Mouse (Mus musculus) ovary, adult 18-20 months (tissue): Measurements from ENCODE around the gene Fbxl17.

Experiments
- DNase-seq: peaks from one replicate; pipeline ENCODE4 v3.0.0; 2022; ENCODE audit warnings: low spot score, mixed read lengths

The Fbxl17 gene

DNA sequence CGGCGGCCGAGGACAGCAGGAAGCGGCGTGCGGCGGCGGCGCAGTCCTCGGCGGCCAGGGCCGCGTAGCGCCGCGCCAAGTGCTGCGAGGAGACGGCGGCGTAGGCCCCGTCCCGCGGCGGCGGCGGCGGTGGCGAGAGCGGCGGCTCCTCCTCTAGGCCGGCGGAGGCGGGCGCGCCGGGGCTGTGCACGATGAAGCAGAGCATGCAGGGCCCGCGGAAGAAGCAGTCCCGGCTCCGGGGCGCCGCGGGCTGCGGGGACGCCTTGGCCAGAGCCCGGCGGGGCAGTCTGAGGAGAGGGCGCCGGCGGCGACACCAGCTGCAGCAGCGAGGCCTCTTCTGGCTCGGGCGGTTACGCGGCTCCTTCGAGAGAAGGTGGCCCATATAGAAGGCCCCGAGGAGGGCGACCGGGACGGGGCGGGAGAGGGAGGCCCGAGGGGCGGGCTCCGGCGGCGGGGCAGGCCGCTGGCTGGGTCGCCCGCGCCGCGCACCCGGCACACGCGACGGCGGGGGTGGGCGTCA lies at the start of gene Fbxl17:
Gene Fbxl17 (minus strand): TSS at position 382 of the 520 bp plus-strand sequence.
- peak; percentile 34 for DNase-seq

DNA sequence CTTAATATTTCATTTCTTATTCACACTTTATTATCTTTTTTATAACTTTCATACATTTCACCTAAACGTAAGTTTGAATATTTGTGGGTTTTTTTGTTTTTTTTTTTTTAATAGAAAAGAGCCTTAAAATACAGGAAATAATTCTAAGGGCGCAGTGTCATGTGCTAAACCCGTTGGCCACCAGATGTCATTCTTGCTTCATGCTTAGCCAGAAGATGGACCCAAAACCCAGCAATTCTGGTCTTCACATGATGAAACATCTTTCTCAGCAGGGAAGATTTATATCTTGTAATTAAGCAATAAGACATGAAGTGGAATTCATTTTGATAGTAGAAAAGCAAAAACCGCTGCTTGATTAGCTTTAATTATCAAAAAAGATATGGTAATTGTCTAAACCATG lies 47.6 kb upstream of the Fbxl17 start:
- no peak for DNase-seq

DNA sequence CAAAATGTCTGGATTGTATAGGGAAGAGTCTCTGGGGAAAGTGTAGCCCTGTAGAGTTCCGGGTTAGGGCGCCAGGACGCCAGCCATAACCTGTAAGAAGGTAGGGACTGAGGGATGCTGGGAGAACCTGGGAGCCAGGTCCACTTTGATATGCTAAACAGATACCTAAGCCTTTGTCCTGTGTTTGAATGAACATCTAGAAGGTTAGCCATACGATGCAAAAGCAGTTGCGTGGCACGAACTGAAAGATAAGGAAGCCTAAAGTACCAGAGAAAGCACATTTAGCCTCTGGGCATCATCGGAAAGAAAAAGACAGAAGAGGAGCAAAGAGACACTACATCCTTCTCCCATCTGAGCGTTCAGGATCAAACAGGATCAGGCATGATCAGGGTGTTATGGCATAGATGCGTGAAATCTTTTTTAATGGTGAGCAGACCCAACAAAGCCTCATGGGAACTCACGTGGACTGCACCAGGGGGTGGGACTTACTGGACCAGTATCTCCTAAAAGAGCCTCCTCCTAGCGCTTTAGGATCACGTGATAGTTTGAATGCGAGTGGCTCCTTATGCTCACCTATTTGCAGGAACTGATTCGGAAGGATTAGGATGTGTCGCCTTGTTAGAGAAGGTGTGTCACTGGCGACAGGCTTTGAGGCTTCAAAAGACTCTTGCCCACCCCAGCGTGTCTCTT lies 34.9 kb upstream of the Fbxl17 start:
- no peak for DNase-seq

DNA sequence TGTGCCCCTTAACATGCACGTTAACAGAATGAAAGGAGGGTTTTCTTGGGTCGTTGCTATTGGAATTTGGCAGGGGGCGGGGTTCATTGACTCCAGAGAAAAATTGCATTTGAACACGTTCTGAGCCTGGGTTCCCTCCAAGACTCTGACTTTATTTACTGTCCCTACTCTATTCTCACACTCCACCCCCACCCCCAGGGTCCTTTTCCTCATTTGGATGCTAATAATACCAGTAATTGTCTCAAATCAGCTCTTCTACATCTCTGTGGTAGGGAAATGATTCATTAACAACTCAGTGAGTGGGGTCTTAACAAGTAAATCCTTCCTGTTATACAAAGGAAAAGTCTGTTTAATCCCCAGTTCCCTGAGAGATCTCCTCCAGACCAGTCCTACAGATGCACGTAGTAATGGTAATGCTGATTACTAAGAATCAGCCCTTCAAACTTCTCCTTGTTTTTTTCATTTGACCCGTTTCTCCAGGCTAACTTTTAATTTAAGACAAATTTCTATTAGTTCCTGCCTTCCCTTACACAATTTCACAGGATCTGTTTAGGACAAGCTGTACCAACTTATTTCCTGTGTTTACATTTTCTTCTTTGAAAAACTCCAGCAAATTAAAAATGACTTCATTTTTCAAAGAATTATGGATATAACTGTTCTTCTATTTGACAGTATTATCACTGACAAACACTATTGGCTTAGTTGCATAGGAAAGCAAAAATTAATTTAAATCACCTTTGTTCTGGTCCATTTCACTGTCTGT lies 33.4 kb upstream of the Fbxl17 start:
- DNase-seq = no peak

DNA sequence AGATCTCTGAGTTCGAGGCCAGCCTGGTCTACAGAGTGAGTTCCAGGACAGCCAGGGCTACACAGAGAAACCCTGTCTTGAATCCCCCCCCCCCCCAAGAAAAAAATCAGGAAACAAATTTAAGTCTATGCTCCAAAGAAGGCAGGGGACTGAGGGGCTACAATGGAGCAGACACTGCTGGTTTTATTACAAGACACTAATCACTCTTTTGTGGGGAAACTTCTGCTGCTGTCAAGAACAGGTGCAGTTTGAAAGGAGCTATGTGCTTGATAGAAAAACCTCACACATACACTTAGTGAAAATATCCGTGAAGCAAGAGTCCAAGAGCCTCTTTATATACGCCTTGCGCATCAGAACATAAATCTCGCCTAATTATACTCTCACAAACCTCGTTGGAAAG lies 29.7 kb upstream of the Fbxl17 start:
- no peak for DNase-seq

DNA sequence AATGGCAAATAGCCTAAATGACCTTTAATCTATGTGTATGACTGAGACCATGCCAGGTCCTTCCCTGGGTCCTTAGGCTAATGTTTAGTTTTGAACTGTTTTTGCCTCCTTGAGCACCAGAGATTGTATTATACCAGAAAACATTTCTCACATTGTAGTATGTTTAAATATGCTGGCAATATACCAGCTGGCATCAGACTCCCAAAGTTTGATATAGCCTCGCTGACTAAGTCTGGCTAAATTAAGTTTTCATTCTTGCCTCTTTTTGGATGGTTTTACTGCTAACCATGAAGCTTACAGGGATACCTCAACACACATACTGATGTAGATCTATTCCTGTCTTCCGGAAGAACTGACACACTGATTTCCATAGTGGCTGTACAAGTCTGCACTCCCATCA lies 20.9 kb upstream of the Fbxl17 start:
- DNase-seq = no peak

DNA sequence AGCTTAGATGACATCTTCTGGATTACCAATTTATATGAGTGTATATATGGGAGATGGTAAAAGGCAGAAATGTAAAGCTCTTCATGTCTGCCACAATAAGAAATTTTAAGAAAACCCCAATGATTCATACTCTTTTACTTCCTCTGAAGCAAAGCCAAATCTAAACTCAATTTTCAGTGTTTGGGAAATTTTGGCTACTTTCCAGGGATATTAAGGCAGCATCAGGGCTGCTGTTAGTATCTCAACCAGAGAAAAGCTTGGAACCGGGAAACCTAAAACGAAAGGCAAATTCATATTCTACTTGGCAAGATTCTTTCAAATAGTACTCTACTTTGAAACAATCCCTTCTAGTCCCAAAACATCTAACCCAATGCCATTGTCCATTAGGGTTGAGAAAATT lies 10.6 kb upstream of the Fbxl17 start:
- no peak for DNase-seq

DNA sequence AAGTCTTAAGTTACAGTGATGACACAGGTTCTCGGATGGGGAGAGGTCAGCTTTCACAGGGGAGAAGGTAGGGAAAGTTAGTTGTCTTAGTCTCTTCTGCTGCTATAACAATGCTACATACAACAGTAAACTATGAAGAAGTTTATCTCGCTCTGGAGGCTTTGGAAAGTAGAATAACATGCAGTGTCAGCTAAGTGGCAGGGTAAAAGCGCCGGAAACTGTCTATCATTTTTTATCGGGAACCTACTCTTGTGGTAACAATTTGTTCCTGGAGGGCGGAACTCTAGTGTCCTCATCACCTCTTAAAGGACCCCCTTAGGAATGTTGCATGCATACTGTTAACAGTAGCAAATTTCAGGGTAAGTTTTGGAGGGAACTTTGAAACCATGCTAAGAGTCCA lies 1.3 kb upstream of the Fbxl17 start:
- no peak for DNase-seq

DNA sequence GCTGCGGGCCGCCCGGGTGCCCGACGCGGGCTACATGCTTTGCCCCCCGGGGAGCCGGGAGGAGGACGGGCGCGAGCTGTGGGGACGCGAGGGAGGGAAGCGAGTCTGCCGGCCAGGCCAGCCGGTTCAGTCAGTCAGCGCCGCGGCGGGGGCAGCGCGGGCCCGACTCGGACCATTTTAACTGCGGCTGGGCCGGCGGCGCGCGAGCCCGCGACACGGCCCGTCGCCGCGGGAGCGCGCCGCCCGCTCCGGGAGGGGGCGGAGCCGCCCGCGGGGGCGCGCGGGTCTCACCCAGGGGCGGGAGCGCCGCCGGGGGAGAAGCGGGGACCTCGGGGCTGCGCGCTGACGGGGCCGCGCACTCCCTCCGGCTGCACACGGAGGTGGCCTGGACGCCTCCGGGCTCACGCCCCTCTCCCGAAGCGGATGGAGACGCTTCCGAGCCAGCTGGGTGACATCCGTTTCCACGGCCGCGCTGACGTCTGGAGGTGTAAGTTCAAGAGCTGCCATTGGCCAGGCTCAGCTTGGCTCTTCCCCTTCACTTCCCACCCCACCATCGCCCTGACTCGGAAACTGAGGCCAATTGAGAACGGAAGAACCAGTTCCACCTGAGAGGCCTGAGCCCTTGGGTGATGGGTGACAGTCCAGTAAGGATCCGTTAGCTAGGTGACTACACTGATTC lies 478 bp upstream of the Fbxl17 start:
- peak; percentile 75 for DNase-seq

DNA sequence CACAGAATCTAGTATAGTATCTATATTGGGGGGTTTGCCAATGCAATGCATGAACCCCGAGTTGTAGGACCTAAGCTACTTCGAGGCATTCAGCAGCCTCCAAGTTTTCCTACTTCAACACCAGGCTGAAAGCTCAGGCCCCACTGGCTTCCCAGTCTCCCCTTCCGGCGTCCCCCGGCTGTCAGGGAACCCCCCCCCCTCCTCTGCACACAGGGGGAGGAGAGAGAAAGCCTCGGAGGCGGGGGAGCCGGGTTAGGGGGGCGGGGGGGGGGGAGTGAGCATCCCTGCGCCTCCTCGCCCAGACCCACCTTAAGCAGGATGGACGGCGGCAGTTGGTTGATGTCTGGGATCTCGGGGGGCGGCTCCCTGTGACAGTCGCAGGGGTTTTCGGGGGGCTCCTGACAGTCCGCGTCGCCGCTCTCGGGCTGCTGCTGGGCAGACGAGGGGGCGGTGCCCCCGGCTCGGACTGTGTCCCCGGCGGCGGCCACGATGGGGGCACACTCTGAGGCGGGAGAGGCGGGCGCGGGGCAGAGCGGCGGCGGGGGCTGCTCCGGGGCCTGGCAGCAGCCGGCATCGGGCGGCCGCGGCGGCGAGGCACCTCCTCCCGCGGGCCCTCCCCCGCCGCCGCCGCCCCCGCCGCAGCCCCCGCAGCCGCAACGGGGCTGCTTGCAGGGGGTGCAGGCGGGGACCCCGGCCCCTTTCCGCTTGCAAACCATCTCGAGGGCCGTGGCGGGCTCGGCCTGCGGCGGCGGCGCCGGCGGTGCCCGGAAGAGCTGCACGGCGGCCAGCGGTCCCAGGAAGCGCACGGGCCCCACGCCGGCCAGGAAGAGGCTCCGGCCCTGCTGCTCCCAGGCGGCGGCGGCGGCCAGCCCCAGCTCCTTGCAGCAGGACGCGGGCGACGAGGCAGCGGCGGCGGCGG lies 841 bp downstream of the Fbxl17 start:
- DNase-seq = peak; percentile 52

DNA sequence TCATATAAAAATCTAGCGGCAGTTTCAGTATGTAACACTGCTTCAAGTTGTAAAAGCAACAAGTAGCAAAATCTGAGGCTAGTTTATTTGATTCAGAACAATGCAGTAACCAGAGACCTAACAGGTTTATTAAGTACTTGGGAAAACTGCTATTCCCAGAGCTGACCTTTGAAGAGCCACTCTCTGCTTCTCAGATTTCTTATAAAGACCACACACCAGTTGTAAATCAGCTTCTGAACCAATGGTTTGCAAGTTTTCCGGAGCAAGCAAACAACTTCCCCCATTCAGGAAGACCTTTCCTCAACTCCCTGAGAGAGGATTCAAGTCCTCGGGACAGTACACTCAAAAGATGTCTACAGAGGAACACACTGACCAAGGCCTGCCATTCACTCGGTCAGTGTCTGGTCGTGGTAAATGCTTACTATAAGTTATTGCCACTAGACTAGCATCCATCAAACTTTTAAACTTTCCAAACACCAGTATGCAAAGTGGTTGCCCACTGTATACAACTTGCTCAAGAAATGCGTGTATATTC lies 1.6 kb downstream of the Fbxl17 start:
- DNase-seq = no peak

DNA sequence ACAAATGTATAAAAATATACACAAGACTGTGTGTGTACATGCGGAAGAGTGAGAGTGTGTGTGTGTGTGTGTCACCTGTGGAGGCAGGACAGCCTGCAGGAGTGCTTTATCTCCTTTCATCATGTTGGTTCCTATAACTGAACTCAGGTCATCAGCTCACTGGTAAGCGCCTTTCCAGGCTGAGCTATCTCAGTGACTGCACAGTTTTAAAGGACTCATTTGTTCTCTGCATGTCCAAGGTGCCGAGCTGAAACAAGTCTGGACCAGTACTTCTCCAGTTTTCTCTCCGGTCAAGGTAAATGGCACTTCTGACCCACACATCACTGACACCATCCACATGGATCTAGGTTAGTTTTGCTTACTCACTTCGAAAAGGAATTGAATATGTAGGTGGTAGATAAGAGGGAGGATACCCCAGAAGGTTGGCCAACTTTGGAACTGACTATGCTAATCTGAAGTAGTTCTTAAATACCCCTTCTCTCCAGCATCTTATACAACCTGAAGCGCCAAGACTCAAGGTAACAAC lies 2.5 kb downstream of the Fbxl17 start:
- DNase-seq = no peak

DNA sequence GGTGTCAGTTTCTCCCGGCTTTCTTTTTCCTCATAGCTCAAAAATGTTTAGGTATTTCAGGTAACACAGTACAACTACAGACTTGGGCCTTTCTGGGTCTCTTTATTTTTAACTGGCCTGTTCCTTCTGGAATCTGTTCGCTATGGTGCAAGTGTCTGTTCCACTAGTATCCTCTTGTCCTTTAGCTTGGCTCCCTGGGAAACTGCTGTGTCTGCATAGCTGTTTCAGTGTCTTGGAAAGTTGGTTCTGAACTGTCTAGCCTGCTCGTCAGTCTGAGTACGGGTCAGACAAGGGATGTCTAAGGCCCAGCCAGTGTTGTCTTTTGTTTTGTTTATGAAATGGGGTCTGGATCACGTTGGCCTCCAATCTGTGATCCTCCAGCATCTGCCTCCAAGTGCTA lies 3.7 kb downstream of the Fbxl17 start:
- DNase-seq = no peak

DNA sequence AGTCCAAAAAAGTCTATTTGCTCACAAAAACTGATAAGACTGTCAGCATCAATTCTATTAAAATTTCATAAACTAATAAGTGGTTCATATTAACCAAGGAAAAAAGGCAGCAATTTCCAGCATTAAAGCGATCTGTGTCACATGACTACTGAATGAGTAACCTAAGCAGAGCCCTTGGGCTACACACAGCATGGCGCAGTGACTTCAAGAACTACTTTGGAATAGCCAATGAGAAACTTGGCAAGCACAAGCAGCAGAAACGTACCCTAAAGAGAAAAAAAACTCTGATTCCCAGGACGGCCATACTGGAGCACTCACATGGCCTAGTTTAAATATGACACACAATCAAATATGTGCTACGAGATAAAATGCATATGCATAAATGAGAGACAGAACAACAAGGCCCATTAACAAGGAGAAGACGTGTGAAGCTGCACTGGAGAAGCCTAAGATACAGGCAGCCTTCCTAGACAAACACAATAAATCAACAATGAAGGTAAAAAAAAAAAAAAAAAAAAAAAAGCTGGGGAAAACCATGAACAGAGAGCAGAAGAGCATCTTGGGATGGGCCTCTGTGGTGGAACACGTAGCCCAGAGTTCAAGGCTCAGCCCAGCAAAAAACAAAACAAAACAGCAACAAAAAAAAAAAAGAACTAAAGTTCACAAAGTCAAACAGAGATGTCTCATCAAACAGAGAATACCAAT lies 5.8 kb downstream of the Fbxl17 start:
- DNase-seq = no peak

DNA sequence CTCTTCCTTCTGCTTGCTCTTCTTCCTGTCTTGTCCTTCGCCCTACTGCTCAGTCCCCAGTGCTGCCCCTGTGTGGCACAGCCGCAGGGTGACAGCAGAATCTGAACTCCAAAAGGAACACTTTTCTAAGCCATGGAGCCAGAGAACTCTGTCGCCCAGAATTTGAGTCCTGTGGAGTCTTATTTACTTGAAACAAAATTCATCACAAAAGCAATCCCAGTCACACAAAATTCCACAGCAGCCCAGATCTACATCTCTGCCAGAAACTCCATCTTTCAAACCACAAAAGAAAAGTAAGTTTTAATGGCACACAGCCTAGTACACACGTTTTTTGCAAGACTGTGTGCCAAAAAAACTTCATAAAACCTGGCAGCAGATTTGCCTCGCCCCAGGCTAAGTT lies 6.5 kb downstream of the Fbxl17 start:
- peak; percentile 27 for DNase-seq

DNA sequence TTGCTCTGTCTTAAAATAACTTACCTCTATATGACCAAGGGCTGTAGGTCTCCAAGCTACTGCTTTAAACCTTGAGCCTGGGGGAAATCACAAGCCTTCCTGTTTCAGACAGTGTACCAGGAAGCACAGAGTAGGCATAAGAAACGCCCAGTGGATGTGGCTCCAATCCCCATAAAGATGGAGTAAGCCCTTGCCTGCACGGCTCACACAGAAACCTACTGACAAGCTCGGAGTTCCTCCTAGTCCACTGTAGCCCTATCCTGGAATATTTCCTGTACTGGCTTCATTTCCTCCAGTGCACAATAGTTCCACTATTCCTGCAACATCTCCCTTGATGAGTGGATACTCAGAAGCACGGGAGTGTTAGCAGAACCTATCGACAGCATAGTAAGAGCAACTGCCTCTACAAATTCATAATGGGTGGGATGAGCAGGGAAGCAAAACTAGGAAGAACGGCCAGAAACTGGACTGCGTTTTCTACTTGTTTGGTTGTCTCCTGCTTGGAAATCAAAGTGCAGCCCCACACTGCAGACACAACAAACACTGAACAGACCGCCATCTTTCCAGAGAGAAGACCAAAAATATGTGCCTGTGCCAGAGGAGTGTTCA lies 7.0 kb downstream of the Fbxl17 start:
- DNase-seq = no peak

DNA sequence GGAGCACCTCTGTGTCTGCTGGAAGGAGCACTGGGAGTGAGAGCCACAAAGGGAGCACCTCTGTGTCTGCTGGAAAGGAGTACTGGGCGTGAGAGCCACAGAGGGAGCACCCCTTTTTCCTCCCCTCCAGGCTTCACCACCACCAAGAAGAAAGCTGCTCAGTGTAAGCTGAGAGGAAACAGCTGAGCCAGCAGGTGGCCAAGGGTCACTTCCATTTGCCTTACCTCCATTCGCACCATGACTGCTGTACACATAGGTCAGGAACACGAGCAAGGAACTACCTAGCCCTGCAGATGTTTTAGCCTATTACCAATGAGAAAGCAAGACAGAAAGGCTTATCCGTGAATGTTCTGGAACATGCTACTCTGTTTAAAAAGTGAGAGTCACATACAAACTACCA lies 10.3 kb downstream of the Fbxl17 start:
- DNase-seq = no peak

DNA sequence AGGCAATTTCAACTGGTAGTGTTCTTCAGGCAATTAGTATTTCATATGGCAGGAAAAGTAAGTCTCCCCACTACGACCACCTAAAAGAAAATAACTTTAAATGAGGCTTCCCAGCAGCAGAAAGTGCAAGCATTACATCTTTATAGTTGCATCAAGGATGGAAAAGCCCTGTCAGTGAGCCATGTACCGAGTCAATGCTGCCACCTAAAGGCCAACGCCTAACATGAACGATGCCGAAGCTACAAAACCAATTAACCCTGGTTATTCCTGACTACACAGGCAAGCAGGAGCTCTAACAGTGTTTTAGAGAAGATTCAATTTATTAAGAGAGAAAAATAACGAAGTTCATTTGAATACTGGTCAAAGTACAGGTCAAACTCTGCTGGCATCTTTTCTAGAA lies 32.0 kb downstream of the Fbxl17 start:
- DNase-seq = no peak

DNA sequence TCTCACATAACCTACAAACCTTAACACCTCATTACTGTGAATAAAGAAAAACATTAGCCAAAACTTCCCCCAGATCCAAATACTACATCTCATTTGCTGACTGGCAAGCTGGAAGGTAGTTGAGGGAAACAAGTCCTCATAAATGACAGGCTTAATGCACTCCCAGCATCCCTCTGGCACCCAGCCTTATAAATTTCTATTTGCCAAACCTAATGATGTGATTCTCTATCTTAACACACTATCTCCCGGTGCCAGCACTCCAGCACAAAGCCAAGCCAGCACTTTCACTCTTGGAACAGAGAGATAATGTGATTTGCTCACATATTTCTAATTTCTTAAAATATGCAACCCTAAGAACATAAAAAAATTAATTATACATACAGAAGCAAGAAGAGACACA lies 34.6 kb downstream of the Fbxl17 start:
- no peak for DNase-seq

DNA sequence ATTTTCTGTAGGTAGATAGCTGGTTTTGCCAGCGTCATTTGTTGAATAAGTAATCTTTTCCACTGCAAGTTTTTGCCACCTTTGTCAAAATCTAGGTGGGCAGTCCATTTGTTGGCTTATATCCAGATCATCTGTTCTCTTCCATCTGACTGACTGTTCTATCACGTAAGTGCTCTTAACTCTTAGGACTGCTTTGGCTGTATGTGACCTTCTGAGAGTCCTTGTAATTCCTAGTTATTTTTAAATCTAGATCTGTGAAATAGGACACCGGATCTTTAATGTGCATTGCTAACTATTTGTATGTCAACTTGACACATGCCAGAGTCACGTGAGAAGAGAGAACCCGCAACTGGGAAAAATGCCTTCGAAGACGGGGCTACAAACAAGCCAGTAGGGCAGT lies 37.3 kb downstream of the Fbxl17 start:
- DNase-seq = no peak
